Mouse (Mus musculus): ENCODE data around the gene Klhl12.

DNA sequence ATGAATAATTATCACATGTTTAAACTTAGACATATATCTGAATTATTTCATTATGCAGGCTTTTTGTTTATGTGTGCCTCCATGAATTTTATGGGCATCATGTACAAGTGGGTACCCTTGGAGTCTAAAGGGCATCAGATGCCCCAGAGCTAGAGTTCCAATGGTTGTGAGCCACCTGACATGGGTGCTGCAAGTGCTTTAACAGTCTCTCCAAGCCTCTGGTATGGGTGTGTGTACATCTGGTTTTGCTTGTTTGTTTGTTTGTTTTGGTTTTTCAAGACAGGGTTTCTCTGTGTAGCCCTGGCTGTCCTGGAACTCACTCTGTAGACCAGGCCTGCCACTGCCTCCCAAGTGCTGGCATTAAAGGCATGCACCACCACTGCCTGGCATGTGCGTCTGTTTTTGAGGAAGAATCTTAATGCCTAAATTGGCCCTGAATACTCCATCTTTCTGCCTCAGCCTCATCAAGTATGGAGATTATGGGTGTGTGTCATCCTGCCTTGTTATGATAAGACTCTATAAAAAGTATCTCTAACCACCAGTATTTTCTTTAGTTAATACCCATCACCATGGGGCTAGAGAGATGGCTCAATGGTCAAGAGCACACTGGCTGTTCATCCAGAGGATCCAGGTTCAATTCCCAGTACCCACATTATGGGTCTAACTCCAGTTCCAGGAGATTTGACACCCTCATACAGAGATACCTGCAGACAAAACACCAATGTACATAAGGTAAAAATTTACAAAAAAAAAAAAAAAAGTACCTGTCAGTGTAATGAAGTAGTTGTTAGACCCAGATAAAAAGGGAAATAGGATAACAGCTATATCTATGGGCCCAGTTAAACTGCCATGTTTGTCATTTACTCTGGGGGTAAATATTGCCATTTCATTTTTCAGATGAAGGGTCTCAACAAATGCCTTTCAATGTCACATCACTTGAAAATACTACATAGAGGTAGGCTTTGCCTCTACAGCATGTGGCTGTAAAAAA is 5.3 kb downstream of the Klhl12 start:
- no peak for TF ChIP-seq CTCF (IDR thresholded peaks at IDR 0.05; ENCODE audit: control insufficient read depth, insufficient read depth, low read length)
- TF ChIP-seq POLR2A (IDR thresholded peaks at IDR 0.05; ENCODE audit: borderline replicate concordance, control insufficient read depth, low read depth, low read length): no peak
